ENCODE assay signal across 8 mouse cellular contexts in the genomic region with DNA sequence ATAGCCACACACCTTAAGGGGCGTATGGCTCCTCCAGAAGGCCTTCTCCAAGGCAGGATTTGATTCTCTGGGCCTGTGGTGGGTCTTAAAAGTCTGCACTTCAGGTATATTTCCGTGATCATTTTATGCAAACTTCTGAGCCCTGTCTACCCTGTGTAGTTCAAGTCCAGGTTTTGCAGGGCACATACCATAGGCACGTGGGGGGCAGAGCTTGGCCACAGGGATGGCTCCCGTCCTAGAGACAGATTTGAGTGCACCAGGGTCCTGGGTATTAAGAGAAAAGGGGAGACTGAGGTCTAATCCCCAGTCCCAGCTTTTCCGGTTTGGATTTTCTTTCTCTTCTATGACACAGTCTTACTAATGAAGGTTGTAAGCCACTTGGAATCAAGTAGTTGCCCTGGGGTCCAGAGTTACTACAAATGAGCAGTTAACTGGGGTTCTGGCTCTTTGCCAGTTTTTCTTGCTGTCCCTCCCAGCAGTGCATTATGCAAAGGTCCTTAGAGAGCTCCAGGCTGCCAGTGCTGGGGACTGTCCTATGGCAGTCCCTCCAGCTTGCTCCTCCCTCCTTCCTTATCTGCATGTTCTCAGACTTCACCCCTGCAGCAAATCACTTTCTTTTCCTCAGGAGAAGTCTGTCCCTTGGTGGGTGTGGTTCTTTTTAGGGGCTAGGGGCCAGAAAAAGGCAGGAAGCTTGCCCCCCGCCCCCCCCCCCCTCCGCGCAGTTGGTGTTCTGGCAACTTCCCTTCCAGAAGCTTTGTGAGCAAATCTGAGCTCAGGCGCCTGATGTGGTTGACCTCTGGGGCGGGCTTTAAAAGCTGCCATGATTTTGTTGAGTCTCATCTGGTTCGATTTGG.
DNase-seq lines count a peak whose midpoint lies in the region; ATAC-seq and TF ChIP-seq lines count a peak whose summit lies in the region.

No protein-coding gene starts in this region.

- H3K4me2 ChIP-seq in forebrain, embryonic 14.5 days (ENCODE audit: low read length) = no peak overlapping the region
- H3K4me2 ChIP-seq in limb, embryonic 12.5 days = peak overlapping the region; percentile 37
- H3K4me2 ChIP-seq in midbrain, embryonic 12.5 days (replicated peaks) = no peak overlapping the region

- WGBS in forebrain, embryonic 14.5 days = 47% methylated on average over 11 of the region's 11 CpGs
- whole genome bisulfite sequencing in hindbrain, embryonic 10.5 days = 49% methylated on average over 11 of the region's 11 CpGs
- WGBS in limb, embryonic 12.5 days = 19% methylated on average over 11 of the region's 11 CpGs
- WGBS in midbrain, embryonic 12.5 days = 49% methylated on average over 11 of the region's 11 CpGs

- no peaks in the 10 kb centered on the region for H3K36me3 ChIP-seq in forebrain, embryonic 14.5 days (ENCODE audit: control insufficient read depth, insufficient read depth, low read length)
- H3K36me3 ChIP-seq in hindbrain, embryonic 10.5 days = no peaks in the 10 kb centered on the region
- no peaks in the 10 kb centered on the region for H3K36me3 ChIP-seq in limb, embryonic 12.5 days
- H3K36me3 ChIP-seq in midbrain, embryonic 12.5 days = no peaks in the 10 kb centered on the region

- H3K27ac ChIP-seq in forebrain, embryonic 14.5 days (ENCODE audit: low read depth, low read length) = no peak overlapping the region
- H3K27ac ChIP-seq in hindbrain, embryonic 10.5 days = peak overlapping the region; percentile 1; the same call in 1 of the 2 replicates
- peak overlapping the region; percentile 91 for H3K27ac ChIP-seq in limb, embryonic 12.5 days
- peak overlapping the region; percentile 35; the same call in 1 of the 2 replicates for H3K27ac ChIP-seq in midbrain, embryonic 12.5 days (replicated peaks)

- TF ChIP-seq POLR2A in brain, embryonic 14.5 days (IDR thresholded peaks at IDR 0.05; ENCODE audit: borderline replicate concordance, extremely low read depth, insufficient read depth, insufficient read length, poor library complexity, severe bottlenecking) = no peak

- peak; percentile 89 for DNase-seq in brain, embryonic 14.5 days (ENCODE audit: low read depth)
- DNase-seq in forebrain, embryonic 14.5 days (ENCODE audit: low spot score) = peak; percentile 74
- peak; percentile 49 for DNase-seq in hindbrain, embryonic 10.5 days (ENCODE audit: low spot score)
- no peak for DNase-seq in natural killer cell, adult 2 months (ENCODE audit: low spot score in 2 of 2)
- DNase-seq in cerebellum, postnatal 25 days = no peak
- DNase-seq in layer of hippocampus, adult 11-12 months (ENCODE audit: low spot score) = no peak

- no peaks in the 10 kb centered on the region; the same call in 1 of the 2 replicates for H3K4me1 ChIP-seq in forebrain, embryonic 14.5 days (ENCODE audit: control insufficient read depth, insufficient read depth, low read length)
- peaks cover 12% of the 10 kb centered on the region; the same call in 1 of the 2 replicates for H3K4me1 ChIP-seq in hindbrain, embryonic 10.5 days (replicated peaks)
- H3K4me1 ChIP-seq in limb, embryonic 12.5 days (replicated peaks) = peaks cover 26% of the 10 kb centered on the region
- H3K4me1 ChIP-seq in midbrain, embryonic 12.5 days = peaks cover 8% of the 10 kb centered on the region; the same call in 1 of the 2 replicates

- H3K9me3 ChIP-seq in forebrain, embryonic 14.5 days (replicated peaks; ENCODE audit: control insufficient read depth, low read length) = no peaks in the 10 kb centered on the region
- peaks cover 22% of the 10 kb centered on the region; the same call in 1 of the 2 replicates for H3K9me3 ChIP-seq in hindbrain, embryonic 10.5 days
- H3K9me3 ChIP-seq in limb, embryonic 12.5 days = peaks cover 21% of the 10 kb centered on the region
- peaks cover 6% of the 10 kb centered on the region; the same call in 1 of the 2 replicates for H3K9me3 ChIP-seq in midbrain, embryonic 12.5 days

- ATAC-seq in forebrain, embryonic 14.5 days = peak; percentile 79
- peak; percentile 97 for ATAC-seq in limb, embryonic 12.5 days (ENCODE audit: insufficient number of reproducible peaks, insufficient read depth, low FRiP score, low TSS enrichment, low read depth)
- peak; percentile 85 for ATAC-seq in midbrain, embryonic 12.5 days (ENCODE audit: low FRiP score, low read depth)

- H3K27me3 ChIP-seq in forebrain, embryonic 14.5 days (replicated peaks; ENCODE audit: control insufficient read depth, insufficient read depth, low read length) = no peaks in the 10 kb centered on the region
- no peaks in the 10 kb centered on the region for H3K27me3 ChIP-seq in hindbrain, embryonic 10.5 days (ENCODE audit: insufficient read depth, poor library complexity, severe bottlenecking)
- H3K27me3 ChIP-seq in limb, embryonic 12.5 days = no peaks in the 10 kb centered on the region
- H3K27me3 ChIP-seq in midbrain, embryonic 12.5 days = no peaks in the 10 kb centered on the region

- no peak overlapping the region for H3K9ac ChIP-seq in forebrain, embryonic 14.5 days (ENCODE audit: low read length)
- no peak overlapping the region for H3K9ac ChIP-seq in limb, embryonic 12.5 days (replicated peaks)
- no peak overlapping the region for H3K9ac ChIP-seq in midbrain, embryonic 12.5 days (replicated peaks)

- no peak for TF ChIP-seq CTCF in brain, embryonic 14.5 days (IDR thresholded peaks at IDR 0.05; ENCODE audit: borderline replicate concordance, extremely low read depth, insufficient read depth, insufficient read length)

- no peak overlapping the region for H3K4me3 ChIP-seq in forebrain, embryonic 14.5 days (ENCODE audit: low read depth, low read length)
- H3K4me3 ChIP-seq in hindbrain, embryonic 10.5 days = no peak overlapping the region
- no peak overlapping the region for H3K4me3 ChIP-seq in limb, embryonic 12.5 days (replicated peaks)
- H3K4me3 ChIP-seq in midbrain, embryonic 12.5 days = no peak overlapping the region

Comparison
In these comparisons a context has a peak if more than half of its experiments do, and no peak if none do; other contexts are left out.
1. DNase-seq: peak in brain, embryonic 14.5 days (single experiment), forebrain, embryonic 14.5 days (single experiment) and hindbrain, embryonic 10.5 days (single experiment); none in natural killer cell, adult 2 months (0 of 2), cerebellum, postnatal 25 days (0 of 2) and layer of hippocampus, adult 11-12 months (single experiment).
2. Peak in every context shown above with its lines, with median percentiles within 50 percentile points of each other: ATAC-seq.